Mouse (Mus musculus) heart, embryonic 10.5 days (tissue): Measurements from ENCODE around the gene Osbpl11. TPM values are rescaled to one million over a fixed set of nuclear protein-coding genes. Genes with fewer than 3 reads are reported as not detected.
A peak's percentile ranks its signal among the peaks of the same experiment; 100 is the strongest.
"Not testable (repeated sequence)": the region's sequence is repeated elsewhere in the genome, so short reads cannot be mapped to it uniquely, and the experiment has no call there.

Source experiments
- DNase-seq: peaks from one replicate; pipeline ENCODE4 v3.0.0-alpha.2; 2017; ENCODE audit warnings: low spot score
- H3K27ac ChIP-seq: fragments of 300-500 bp; sonication (generic); 2 replicates; pipeline ENCODE4 v1.5.1; 2016; ENCODE audit warnings: mild to moderate bottlenecking
- H3K27me3 ChIP-seq: fragments of 300-500 bp; sonication (generic); 2 replicates; pipeline ENCODE4 v1.6.1; 2016; ENCODE audit warnings: mild to moderate bottlenecking; ENCODE audit not compliant: poor library complexity, insufficient read depth, severe bottlenecking
- H3K36me3 ChIP-seq: fragments of 300-500 bp; sonication (generic); 2 replicates; pipeline ENCODE4 v1.6.1; 2016; ENCODE audit warnings: mild to moderate bottlenecking, moderate library complexity
- H3K4me1 ChIP-seq: fragments of 300-500 bp; sonication (generic); 2 replicates; pipeline ENCODE4 v1.6.1; 2016; ENCODE audit warnings: mild to moderate bottlenecking
- H3K4me3 ChIP-seq: fragments of 300-500 bp; sonication (generic); 2 replicates; pipeline ENCODE4 v1.5.1; 2016; ENCODE audit warnings: mild to moderate bottlenecking, moderate library complexity
- H3K9me3 ChIP-seq: fragments of 300-500 bp; sonication (generic); 2 replicates; pipeline ENCODE4 v1.6.1; 2016; ENCODE audit warnings: mild to moderate bottlenecking, moderate library complexity
- WGBS: fragments of 180-500 bp; shearing (Covaris S2); methylation state at CpG from one replicate; pipeline ENCODE4 v1.1.7; 2016; 5-methylcytosine and 5-hydroxymethylcytosine counted together
- polyA plus RNA-seq: library from polyadenylated mRNA; unstranded; fragments of >200 nt; fragmentation: Nextera tagmentation; extraction: Ambion mirVana; gene quantifications from 2 replicates; pipeline ENCODE4 v1.2.1, GENCODE M21; 2016

Osbpl11 gene
- polyA plus RNA-seq, 1 experiment from 2014 or later: 18.1 TPM

GRCm38 (mm10) chr16:33217553-33218085, 32.7 kb downstream of the Osbpl11 start:
- Histone ChIP-seq H3K36me3 (peaks cover 38% of the 10 kb centered on the region), H3K27ac (peak overlapping the region; percentile 59; the same call in 1 of the 2 replicates)
- DNase-seq, H3K4me1 ChIP-seq, H3K27me3 ChIP-seq, H3K9me3 ChIP-seq, H3K4me3 ChIP-seq: not testable (repeated sequence)
- WGBS: 54% methylated on average over 3 of the region's 3 CpGs

- 91% methylated on average over 3 of the region's 3 CpGs for WGBS
- no peak overlapping the region for H3K27ac ChIP-seq
- H3K27me3 ChIP-seq: no peaks in the 10 kb centered on the region
- H3K9me3 ChIP-seq: no peaks in the 10 kb centered on the region
- H3K4me1 ChIP-seq: no peaks in the 10 kb centered on the region
- no peak for DNase-seq
- H3K4me3 ChIP-seq: no peak overlapping the region
- peaks cover 39% of the 10 kb centered on the region for H3K36me3 ChIP-seq
Observed at GRCm38 (mm10) chr16:33222482-33222881, 37.6 kb downstream of the Osbpl11 start.

GRCm38 (mm10) chr16:33224381-33224780, 39.5 kb downstream of the Osbpl11 start:
- 88% methylated on average over 5 of the region's 5 CpGs for WGBS
- no peaks in the 10 kb centered on the region for H3K27me3 ChIP-seq
- no peak overlapping the region for H3K4me3 ChIP-seq
- no peaks in the 10 kb centered on the region for H3K4me1 ChIP-seq
- H3K27ac ChIP-seq: no peak overlapping the region
- DNase-seq: no peak
- peaks cover 57% of the 10 kb centered on the region for H3K36me3 ChIP-seq
- H3K9me3 ChIP-seq: no peaks in the 10 kb centered on the region

- Histone ChIP-seq H3K27ac (no peak overlapping the region), H3K27me3 (no peaks in the 10 kb centered on the region), H3K9me3 (no peaks in the 10 kb centered on the region), H3K4me1 (no peaks in the 10 kb centered on the region), H3K36me3 (peaks cover 55% of the 10 kb centered on the region), H3K4me3 (no peak overlapping the region)
- no peak for DNase-seq
- WGBS: 84% methylated on average over 12 of the region's 12 CpGs
Observed at GRCm38 (mm10) chr16:33234128-33234527, 49.3 kb downstream of the Osbpl11 start.

GRCm38 (mm10) chr16:33236151-33236550, 51.3 kb downstream of the Osbpl11 start:
- 87% methylated on average over 6 of the region's 6 CpGs for WGBS
- Histone ChIP-seq H3K4me3 (no peak overlapping the region), H3K27me3 (no peaks in the 10 kb centered on the region), H3K4me1 (no peaks in the 10 kb centered on the region), H3K27ac (no peak overlapping the region), H3K9me3 (no peaks in the 10 kb centered on the region), H3K36me3 (peaks cover 55% of the 10 kb centered on the region)
- DNase-seq: no peak

- Histone ChIP-seq H3K4me3 (no peak overlapping the region), H3K36me3 (peaks cover 81% of the 10 kb centered on the region), H3K27ac (no peak overlapping the region), H3K4me1 (no peaks in the 10 kb centered on the region), H3K9me3 (no peaks in the 10 kb centered on the region), H3K27me3 (no peaks in the 10 kb centered on the region)
- WGBS: 85% methylated on average over 2 of the region's 2 CpGs
- no peak for DNase-seq
Observed at GRCm38 (mm10) chr16:33239305-33239704, 54.4 kb downstream of the Osbpl11 start.

GRCm38 (mm10) chr16:33242046-33242445, 57.2 kb downstream of the Osbpl11 start:
- H3K4me1 ChIP-seq: no peaks in the 10 kb centered on the region
- no peak overlapping the region for H3K4me3 ChIP-seq
- no peaks in the 10 kb centered on the region for H3K27me3 ChIP-seq
- peaks cover 75% of the 10 kb centered on the region for H3K36me3 ChIP-seq
- no peaks in the 10 kb centered on the region for H3K9me3 ChIP-seq
- no peak for DNase-seq
- WGBS: 84% methylated on average over 6 of the region's 6 CpGs
- no peak overlapping the region for H3K27ac ChIP-seq

GRCm38 (mm10) chr16:33244136-33244691, 59.3 kb downstream of the Osbpl11 start:
- no peak for DNase-seq
- H3K4me1 ChIP-seq: peaks cover 2% of the 10 kb centered on the region; the same call in 1 of the 2 replicates
- H3K4me3 ChIP-seq: no peak overlapping the region
- H3K27ac ChIP-seq: no peak overlapping the region
- no peaks in the 10 kb centered on the region for H3K9me3 ChIP-seq
- no peaks in the 10 kb centered on the region for H3K27me3 ChIP-seq
- peaks cover 62% of the 10 kb centered on the region for H3K36me3 ChIP-seq
- WGBS: 87% methylated on average over 6 of the region's 6 CpGs

GRCm38 (mm10) chr16:33244933-33245470, 60.1 kb downstream of the Osbpl11 start:
- no peak overlapping the region for H3K4me3 ChIP-seq
- peaks cover 57% of the 10 kb centered on the region for H3K36me3 ChIP-seq
- H3K27ac ChIP-seq: no peak overlapping the region
- no peaks in the 10 kb centered on the region for H3K9me3 ChIP-seq
- H3K4me1 ChIP-seq: peaks cover 4% of the 10 kb centered on the region; the same call in 1 of the 2 replicates
- 91% methylated on average over 9 of the region's 9 CpGs for WGBS
- H3K27me3 ChIP-seq: no peaks in the 10 kb centered on the region
- DNase-seq: no peak

- H3K9me3 ChIP-seq: no peaks in the 10 kb centered on the region
- 89% methylated on average over 5 of the region's 5 CpGs for whole genome bisulfite sequencing
- no peaks in the 10 kb centered on the region for H3K27me3 ChIP-seq
- H3K4me1 ChIP-seq: peaks cover 7% of the 10 kb centered on the region; the same call in 1 of the 2 replicates
- H3K36me3 ChIP-seq: peaks cover 46% of the 10 kb centered on the region
- H3K27ac ChIP-seq: no peak overlapping the region
- no peak for DNase-seq
- H3K4me3 ChIP-seq: no peak overlapping the region
Observed at GRCm38 (mm10) chr16:33246526-33246925, 61.7 kb downstream of the Osbpl11 start.

GRCm38 (mm10) chr16:33247006-33247405, 62.1 kb downstream of the Osbpl11 start:
- Histone ChIP-seq H3K4me1 (peaks cover 12% of the 10 kb centered on the region), H3K4me3 (no peak overlapping the region), H3K27ac (no peak overlapping the region), H3K27me3 (no peaks in the 10 kb centered on the region), H3K9me3 (no peaks in the 10 kb centered on the region), H3K36me3 (peaks cover 41% of the 10 kb centered on the region)
- WGBS: 87% methylated on average over 2 of the region's 2 CpGs
- no peak for DNase-seq

- Histone ChIP-seq H3K4me3 (peak overlapping the region; percentile 96), H3K36me3 (peaks cover 17% of the 10 kb centered on the region; the same call in 1 of the 2 replicates), H3K27ac (peak overlapping the region; percentile 97; the same call in 1 of the 2 replicates), H3K9me3 (no peaks in the 10 kb centered on the region), H3K27me3 (no peaks in the 10 kb centered on the region), H3K4me1 (peaks cover 22% of the 10 kb centered on the region)
- 27% methylated on average over 9 of the region's 9 CpGs for WGBS
- DNase-seq: no peak
Observed at GRCm38 (mm10) chr16:33250651-33251120, 65.8 kb downstream of the Osbpl11 start.

GRCm38 (mm10) chr16:33251194-33252051, 66.6 kb downstream of the Osbpl11 start, which contains the start of gene Snx4:
TSS of gene Snx4 (plus strand) at chr16:33251442.
- H3K4me1 ChIP-seq: peaks cover 23% of the 10 kb centered on the region
- H3K36me3 ChIP-seq: peaks cover 17% of the 10 kb centered on the region; the same call in 1 of the 2 replicates
- H3K27ac ChIP-seq: peak within 1 kb of the TSS; percentile 97
- H3K27me3 ChIP-seq: no peaks in the 10 kb centered on the region
- peak within 1 kb of the TSS; percentile 96 for H3K4me3 ChIP-seq
- DNase-seq: peak; percentile 96
- under 1% methylated on average over 72 of the region's 72 CpGs for WGBS
- no peaks in the 10 kb centered on the region for H3K9me3 ChIP-seq
